Mouse (Mus musculus) heart, postnatal 0 days (tissue): Measurements from ENCODE around the gene Acot8.

Experiments used
- CTCF ChIP-seq: IDR thresholded peaks from 2 replicates; pipeline ENCODE4 v1.5.1; 2016; ENCODE audit warnings: antibody characterized with exemption, control low read depth, low read depth
- EP300 ChIP-seq: IDR thresholded peaks from 2 replicates; pipeline ENCODE4 v1.6.1; 2016; ENCODE audit warnings: antibody characterized with exemption, low read depth

DNA sequence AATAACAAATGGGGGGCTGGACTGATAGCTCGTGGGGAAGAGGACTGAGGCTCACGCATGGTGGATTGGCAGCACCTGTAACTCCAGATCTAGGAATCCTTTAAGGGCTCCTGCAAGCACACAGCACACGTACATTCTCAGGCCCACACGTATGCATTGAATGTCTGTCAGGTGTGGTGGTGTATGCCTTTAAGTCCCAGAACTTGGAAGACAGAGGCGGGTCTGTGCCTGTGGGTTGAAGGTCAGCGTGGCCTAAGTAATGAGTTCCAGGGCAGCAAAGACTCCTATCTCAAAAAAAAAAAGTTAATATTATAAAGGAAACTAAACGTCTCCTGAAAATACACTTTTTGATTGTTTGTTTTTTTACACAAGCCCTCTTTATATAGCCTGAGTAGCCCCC lies 1.9 kb upstream of the Acot8 start:
- TF ChIP-seq CTCF (no peak), EP300 (no peak)
